Mouse (Mus musculus): ENCODE data around the gene Txnip. TPM values are rescaled to one million over a fixed set of nuclear protein-coding genes. Genes with fewer than 3 reads are reported as not detected.

Gene Txnip
- polyA plus RNA-seq, 1 experiment from 2014 or later = 179 TPM

DNA sequence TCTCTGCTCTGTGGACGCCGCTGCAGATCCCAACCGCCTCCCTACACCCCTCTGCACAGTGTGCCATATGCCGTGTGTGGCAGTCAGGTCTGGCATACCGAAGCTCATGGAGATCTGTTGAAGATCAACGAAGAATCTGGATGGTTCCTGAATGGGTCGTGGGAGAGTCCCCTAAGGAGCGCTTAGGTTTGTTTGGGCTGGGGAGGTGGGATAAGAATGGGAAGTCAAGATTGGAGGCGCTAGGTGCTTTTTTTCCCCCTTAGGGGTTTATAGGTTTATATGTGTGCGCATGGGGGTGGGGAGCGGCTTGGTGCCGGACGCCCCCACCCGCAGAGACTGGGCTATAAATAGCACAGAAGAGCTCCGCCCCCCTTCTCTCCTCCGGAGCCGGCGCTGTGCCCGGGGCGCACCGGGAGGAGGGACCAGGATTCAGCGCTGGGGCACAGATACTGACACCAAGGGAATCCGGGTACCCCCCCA is 38.5 kb downstream of the Txnip start, which contains the start of gene Ankrd34a:
Ankrd34a (plus strand) TSS at position 409 of the 480 bp plus-strand sequence.
- WGBS = 2% methylated on average over 17 of the region's 23 CpGs
- Histone ChIP-seq H3K4me3 (replicated peaks) (peak within 1 kb of the TSS; percentile 48), H3K9ac (peak within 1 kb of the TSS; percentile 35), H3K4me2 (replicated peaks) (peak within 1 kb of the TSS; percentile 92), H3K27me3 (peaks cover 12% of the 10 kb centered on the region), H3K27ac (replicated peaks) (peak within 1 kb of the TSS; percentile 58), H3K36me3 (no peaks in the 10 kb centered on the region), H3K4me1 (peaks cover 49% of the 10 kb centered on the region), H3K9me3 (replicated peaks) (no peaks in the 10 kb centered on the region)
- no peak for ATAC-seq (ENCODE audit: insufficient number of reproducible peaks, low FRiP score, low TSS enrichment, low read depth)

- peaks cover 12% of the 10 kb centered on the region for H3K27me3 ChIP-seq
- WGBS = 1% methylated on average over 10 of the region's 12 CpGs
- no peaks in the 10 kb centered on the region for H3K36me3 ChIP-seq
- H3K4me3 ChIP-seq (replicated peaks) = peak overlapping the region; percentile 48
- H3K4me1 ChIP-seq = peaks cover 49% of the 10 kb centered on the region
- H3K4me2 ChIP-seq (replicated peaks) = peak overlapping the region; percentile 92
- no peaks in the 10 kb centered on the region for H3K9me3 ChIP-seq (replicated peaks)
- H3K27ac ChIP-seq (replicated peaks) = peak overlapping the region; percentile 58; the same call in 1 of the 2 replicates
- peak overlapping the region; percentile 35 for H3K9ac ChIP-seq
- ATAC-seq (ENCODE audit: insufficient number of reproducible peaks, low FRiP score, low TSS enrichment, low read depth) = no peak
Measured at GRCm38 (mm10) chr3:96596855-96597254, 39.1 kb downstream of the Txnip start.

DNA sequence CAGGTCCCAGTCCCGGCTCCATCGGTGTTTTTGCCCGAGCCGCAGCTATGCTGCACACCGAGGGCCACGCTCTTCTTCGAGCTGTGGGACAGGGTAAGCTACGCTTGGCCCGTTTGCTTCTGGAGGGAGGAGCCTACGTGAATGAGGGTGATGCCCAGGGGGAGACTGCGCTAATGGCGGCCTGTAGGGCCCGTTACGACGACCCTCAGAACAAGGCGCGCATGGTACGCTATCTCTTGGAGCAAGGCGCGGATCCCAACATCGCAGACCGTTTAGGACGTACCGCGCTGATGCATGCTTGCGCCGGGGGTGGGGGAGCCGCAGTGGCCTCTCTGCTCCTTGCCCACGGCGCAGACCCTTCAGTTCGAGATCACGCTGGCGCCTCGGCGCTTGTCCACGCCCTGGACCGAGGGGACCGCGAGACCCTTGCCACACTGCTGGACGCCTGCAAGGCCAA is 39.7 kb downstream of the Txnip start:
- ATAC-seq (ENCODE audit: insufficient number of reproducible peaks, low FRiP score, low TSS enrichment, low read depth) = no peak
- Histone ChIP-seq H3K9me3 (replicated peaks) (no peaks in the 10 kb centered on the region), H3K27ac (replicated peaks) (peak overlapping the region; percentile 58), H3K4me3 (replicated peaks) (peak overlapping the region; percentile 48), H3K9ac (peak overlapping the region; percentile 35), H3K4me2 (replicated peaks) (peak overlapping the region; percentile 92), H3K27me3 (peaks cover 12% of the 10 kb centered on the region), H3K4me1 (peaks cover 49% of the 10 kb centered on the region), H3K36me3 (no peaks in the 10 kb centered on the region)
- under 1% methylated on average over 40 of the region's 40 CpGs for WGBS

DNA sequence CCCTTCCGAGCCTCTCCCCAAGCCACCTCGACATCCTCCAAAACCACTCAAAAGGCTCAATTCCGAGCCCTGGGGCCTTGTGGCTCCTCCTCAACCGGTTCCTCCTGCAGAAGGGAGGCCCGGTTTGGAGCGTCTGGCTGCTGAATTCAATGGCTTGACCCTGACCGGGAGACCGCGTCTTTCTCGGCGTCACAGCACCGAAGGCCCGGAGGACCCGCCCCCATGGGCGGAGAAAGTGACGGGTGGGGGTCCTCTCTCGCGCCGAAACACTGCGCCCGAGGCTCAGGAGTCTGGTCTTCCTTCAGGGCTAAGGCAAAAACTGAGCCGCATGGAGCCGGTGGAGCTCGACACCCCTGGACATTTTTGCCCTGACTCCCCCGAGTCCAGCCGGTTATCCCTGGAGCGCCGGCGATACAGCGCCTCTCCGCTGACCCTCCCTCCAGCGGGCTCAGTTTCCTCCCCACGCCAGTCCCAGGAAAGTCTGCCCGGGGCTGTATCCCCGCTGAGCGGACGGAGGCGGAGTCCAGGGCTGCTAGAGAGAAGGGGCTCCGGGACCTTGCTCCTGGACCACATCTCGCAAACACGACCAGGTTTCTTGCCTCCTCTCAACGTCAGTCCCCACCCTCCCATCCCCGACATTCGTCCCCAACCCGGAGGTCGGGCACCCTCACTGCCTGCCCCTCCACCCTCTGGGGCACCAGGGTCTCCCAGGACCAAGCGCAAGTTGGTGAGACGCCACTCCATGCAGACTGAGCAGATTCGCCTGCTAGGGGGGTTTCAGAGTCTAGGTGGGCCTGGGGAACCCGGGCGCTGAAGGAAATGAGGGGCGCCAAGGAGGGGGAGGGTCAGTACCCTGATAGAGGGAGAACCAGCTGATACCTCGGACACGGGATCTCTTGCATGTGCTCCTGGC is 40.7 kb downstream of the Txnip start:
- no peaks in the 10 kb centered on the region for H3K9me3 ChIP-seq (replicated peaks)
- H3K36me3 ChIP-seq = no peaks in the 10 kb centered on the region
- peaks cover 54% of the 10 kb centered on the region for H3K4me1 ChIP-seq
- peak overlapping the region; percentile 48 for H3K4me3 ChIP-seq (replicated peaks)
- peak overlapping the region; percentile 92 for H3K4me2 ChIP-seq (replicated peaks)
- WGBS = 1% methylated on average over 52 of the region's 54 CpGs
- H3K27ac ChIP-seq (replicated peaks) = peak overlapping the region; percentile 58
- H3K9ac ChIP-seq = peak overlapping the region; percentile 35
- ATAC-seq (ENCODE audit: insufficient number of reproducible peaks, low FRiP score, low TSS enrichment, low read depth) = no peak
- H3K27me3 ChIP-seq = peaks cover 12% of the 10 kb centered on the region

- peak overlapping the region; percentile 48; the same call in 1 of the 2 replicates for H3K4me3 ChIP-seq (replicated peaks)
- no peak for ATAC-seq (ENCODE audit: insufficient number of reproducible peaks, low FRiP score, low TSS enrichment, low read depth)
- no peak overlapping the region for H3K27ac ChIP-seq (replicated peaks)
- WGBS = 58% methylated on average over 8 of the region's 8 CpGs
- H3K4me1 ChIP-seq = peaks cover 60% of the 10 kb centered on the region
- no peak overlapping the region for H3K9ac ChIP-seq
- peak overlapping the region; percentile 92 for H3K4me2 ChIP-seq (replicated peaks)
- H3K27me3 ChIP-seq = peaks cover 12% of the 10 kb centered on the region
- 0 out of 2 replicates have a peak, but pooled peaks cover 3% of the 10 kb centered on the region for H3K36me3 ChIP-seq
- H3K9me3 ChIP-seq (replicated peaks) = no peaks in the 10 kb centered on the region
Measured at GRCm38 (mm10) chr3:96599069-96599393, 41.3 kb downstream of the Txnip start.

DNA sequence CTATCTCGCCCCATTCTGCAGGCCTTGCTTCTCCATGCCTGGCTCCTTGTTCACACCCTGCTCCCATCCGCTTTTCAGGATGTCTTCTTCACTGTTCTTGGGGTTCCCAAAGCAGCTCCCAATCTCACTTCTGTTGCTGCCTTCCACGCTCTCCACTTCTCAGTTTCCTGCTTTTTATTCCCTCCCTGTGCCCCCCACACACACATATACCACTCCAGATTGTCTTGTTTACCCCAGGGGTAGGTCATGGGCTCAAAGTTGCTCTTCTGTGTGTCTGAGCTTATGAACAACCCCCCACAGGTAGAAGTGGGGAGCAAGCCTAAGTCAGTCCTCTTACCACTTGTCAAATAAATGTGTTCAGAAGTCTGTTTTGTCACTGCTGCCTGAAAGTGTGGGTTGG is 41.7 kb downstream of the Txnip start:
- H3K27me3 ChIP-seq = peaks cover 12% of the 10 kb centered on the region
- 0 out of 2 replicates have a peak overlapping the region, but pooled peaks have one; percentile 92 for H3K4me2 ChIP-seq (replicated peaks)
- H3K9me3 ChIP-seq (replicated peaks) = no peaks in the 10 kb centered on the region
- H3K9ac ChIP-seq = no peak overlapping the region
- H3K27ac ChIP-seq (replicated peaks) = no peak overlapping the region
- 0 out of 2 replicates have a peak, but pooled peaks cover 4% of the 10 kb centered on the region for H3K36me3 ChIP-seq
- H3K4me1 ChIP-seq = peaks cover 64% of the 10 kb centered on the region
- 78% methylated on average over 3 of the region's 3 CpGs for WGBS
- no peak overlapping the region for H3K4me3 ChIP-seq (replicated peaks)
- ATAC-seq (ENCODE audit: insufficient number of reproducible peaks, low FRiP score, low TSS enrichment, low read depth) = no peak

- peak within 1 kb of the TSS; percentile 75 for H3K4me3 ChIP-seq (replicated peaks)
- H3K9me3 ChIP-seq (replicated peaks) = no peaks in the 10 kb centered on the region
- H3K27ac ChIP-seq (replicated peaks) = peak within 1 kb of the TSS; percentile 97
- H3K36me3 ChIP-seq = 0 out of 2 replicates have a peak, but pooled peaks cover 4% of the 10 kb centered on the region
- peak within 1 kb of the TSS; percentile 70 for H3K9ac ChIP-seq
- H3K4me2 ChIP-seq (replicated peaks) = peak within 1 kb of the TSS; percentile 55
- peak; percentile 95 for ATAC-seq (ENCODE audit: insufficient number of reproducible peaks, low FRiP score, low TSS enrichment, low read depth)
- under 1% methylated on average over 27 of the region's 27 CpGs for WGBS
- H3K4me1 ChIP-seq = peaks cover 66% of the 10 kb centered on the region
- peaks cover 8% of the 10 kb centered on the region for H3K27me3 ChIP-seq
Measured at GRCm38 (mm10) chr3:96600639-96601250, 43.0 kb downstream of the Txnip start, which contains the start of gene Lix1l. TSS of gene Lix1l (plus strand) at chr3:96601149.

GRCm38 (mm10) chr3:96601251-96601787 is 43.6 kb downstream of the Txnip start:
- under 1% methylated on average over 35 of the region's 40 CpGs for WGBS
- H3K27me3 ChIP-seq = peaks cover 7% of the 10 kb centered on the region
- peaks cover 60% of the 10 kb centered on the region for H3K4me1 ChIP-seq
- H3K9ac ChIP-seq = peak overlapping the region; percentile 70
- 0 out of 2 replicates have a peak, but pooled peaks cover 4% of the 10 kb centered on the region for H3K36me3 ChIP-seq
- H3K9me3 ChIP-seq (replicated peaks) = no peaks in the 10 kb centered on the region
- H3K4me3 ChIP-seq (replicated peaks) = peak overlapping the region; percentile 75
- peak overlapping the region; percentile 97 for H3K27ac ChIP-seq (replicated peaks)
- peak; percentile 69 for ATAC-seq (ENCODE audit: insufficient number of reproducible peaks, low FRiP score, low TSS enrichment, low read depth)
- peak overlapping the region; percentile 55 for H3K4me2 ChIP-seq (replicated peaks)

DNA sequence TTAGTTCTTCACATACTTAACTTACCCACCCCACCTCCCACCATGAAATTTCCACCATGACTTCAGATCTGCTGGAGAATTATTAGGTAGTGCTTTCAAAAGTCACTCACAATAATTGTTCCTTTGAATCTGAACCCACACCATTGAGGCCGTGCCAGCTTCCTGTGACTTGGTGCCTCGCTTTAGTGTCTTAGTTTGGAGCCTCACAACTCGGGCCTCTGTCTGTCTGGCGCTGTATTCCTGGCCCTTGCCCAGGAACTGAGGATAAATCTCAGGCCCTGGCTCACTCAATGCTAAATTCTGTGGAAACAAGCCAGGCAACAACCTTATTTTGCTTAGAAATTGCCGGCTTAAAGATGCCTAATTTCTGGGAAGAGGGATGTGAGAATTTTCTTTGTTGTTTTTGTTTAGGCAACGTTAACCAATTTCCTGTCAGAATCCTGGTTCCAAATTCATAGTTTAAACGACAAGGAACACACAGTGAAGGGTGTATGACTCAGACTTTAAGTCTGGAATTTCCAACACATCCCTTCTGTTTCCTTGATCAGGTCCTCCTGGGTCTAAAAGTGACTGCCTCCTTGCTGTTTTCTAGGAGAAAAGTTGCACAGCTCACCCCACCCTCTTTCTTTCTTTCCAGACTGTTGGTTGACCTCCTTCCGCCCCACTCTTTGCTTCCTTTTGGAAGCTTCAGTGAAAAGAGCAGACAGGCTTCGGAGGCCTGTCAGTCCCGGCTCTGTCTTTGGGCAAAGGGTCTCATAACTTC is 44.4 kb downstream of the Txnip start:
- ATAC-seq (ENCODE audit: insufficient number of reproducible peaks, low FRiP score, low TSS enrichment, low read depth) = no peak
- Histone ChIP-seq H3K4me3 (replicated peaks) (peak overlapping the region; percentile 75), H3K4me2 (replicated peaks) (peak overlapping the region; percentile 55), H3K27ac (replicated peaks) (peak overlapping the region; percentile 97), H3K4me1 (peaks cover 52% of the 10 kb centered on the region), H3K36me3 (0 out of 2 replicates have a peak, but pooled peaks cover 4% of the 10 kb centered on the region), H3K9me3 (replicated peaks) (no peaks in the 10 kb centered on the region), H3K27me3 (peaks cover 4% of the 10 kb centered on the region; the same call in 1 of the 2 replicates), H3K9ac (peak overlapping the region; percentile 26)
- 17% methylated on average over 10 of the region's 10 CpGs for WGBS

- 41% methylated on average over 5 of the region's 5 CpGs for WGBS
- Histone ChIP-seq H3K4me2 (replicated peaks) (peak overlapping the region; percentile 55), H3K36me3 (0 out of 2 replicates have a peak, but pooled peaks cover 4% of the 10 kb centered on the region), H3K9ac (peak overlapping the region; percentile 26), H3K4me3 (replicated peaks) (peak overlapping the region; percentile 75), H3K27ac (replicated peaks) (peak overlapping the region; percentile 97), H3K27me3 (no peaks in the 10 kb centered on the region; the same call in 1 of the 2 replicates), H3K4me1 (peaks cover 47% of the 10 kb centered on the region), H3K9me3 (replicated peaks) (no peaks in the 10 kb centered on the region)
- no peak for ATAC-seq (ENCODE audit: insufficient number of reproducible peaks, low FRiP score, low TSS enrichment, low read depth)
Measured at GRCm38 (mm10) chr3:96602704-96603084, 44.9 kb downstream of the Txnip start.
